Mouse (Mus musculus) frontal cortex, postnatal 36 days (tissue): ENCODE results near the gene Il34.

Source experiments
- DNase-seq, 2 experiments: peaks; one replicate each; pipeline ENCODE4 v3.0.0; 2022; ENCODE audit warnings: low spot score in 2 of 2

Gene Il34

DNA sequence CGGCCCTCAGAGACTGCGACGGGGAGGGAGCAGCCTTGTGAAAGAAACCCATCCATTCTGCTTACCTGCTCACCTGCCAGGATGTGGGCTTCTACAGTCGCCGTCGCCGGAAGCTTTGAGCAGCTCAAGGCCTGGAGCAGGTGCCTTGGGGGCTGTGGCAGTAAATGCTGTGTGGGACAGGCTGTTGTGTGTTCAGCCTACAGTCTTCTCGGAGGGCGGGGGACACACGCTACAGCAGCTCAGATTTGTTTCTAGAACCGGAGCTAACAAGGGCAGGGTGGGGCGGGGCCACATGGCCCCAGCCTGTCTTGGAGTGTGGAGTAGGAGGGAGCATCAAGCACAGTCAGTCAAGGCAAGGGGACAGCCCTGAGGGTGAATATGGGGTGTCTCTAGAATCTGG lies at the start of gene Il34:
TSS of gene Il34 (minus strand) at position 256 of the 400 bp plus-strand sequence.
- no peak for DNase-seq

- DNase-seq, result no peak
Measured at GRCm38 (mm10) chr8:110851186-110851585, 45.5 kb upstream of the Il34 start.

DNA sequence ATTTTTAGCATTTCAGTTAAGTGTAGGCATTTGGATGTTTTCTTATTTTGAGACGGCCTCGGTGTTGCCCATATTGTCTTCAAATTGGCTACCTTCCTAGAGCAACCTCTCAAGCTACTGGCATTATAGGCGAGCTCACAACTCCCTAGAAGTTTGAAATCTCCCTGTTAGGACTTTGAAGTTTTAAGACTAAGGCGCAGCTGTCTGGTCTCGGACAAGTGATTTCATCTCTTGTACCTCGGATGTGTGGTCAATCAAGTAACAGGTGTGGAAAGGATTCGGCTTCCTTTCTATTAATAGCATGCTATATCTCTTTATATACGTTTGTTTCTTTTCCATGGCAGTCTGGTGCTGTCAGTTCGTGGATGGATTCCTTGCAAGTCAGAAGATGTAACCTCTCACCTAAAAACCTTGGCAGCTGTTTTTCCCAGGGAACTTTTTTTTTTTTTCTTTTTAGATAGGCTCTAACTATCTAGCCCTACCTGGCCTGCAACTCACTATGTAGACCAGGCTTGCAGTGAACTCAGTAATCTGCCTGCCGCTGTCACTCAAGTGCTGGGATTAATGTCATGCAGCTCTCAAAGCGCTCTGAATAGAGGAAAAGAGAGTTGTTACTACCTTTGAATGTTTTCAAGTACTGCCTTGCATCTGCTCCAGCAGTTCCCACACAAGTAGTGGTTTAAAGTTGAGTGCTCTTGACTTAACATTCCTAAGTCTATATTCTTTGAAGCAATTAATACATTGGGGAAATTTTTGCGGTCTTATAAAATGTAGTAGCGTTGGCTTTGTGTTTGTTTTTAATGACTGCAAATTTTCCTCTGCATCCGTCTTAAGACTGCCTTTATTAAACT lies 42.1 kb upstream of the Il34 start:
- DNase-seq, result no peak

GRCm38 (mm10) chr8:110847171-110847549 lies 41.4 kb upstream of the Il34 start:
- no peak for DNase-seq

- DNase-seq, result peak; percentile 83 to 90
Measured at GRCm38 (mm10) chr8:110846405-110847170, 40.9 kb upstream of the Il34 start, which contains the start of the genes Cog4 and Sf3b3. Gene Cog4 (plus strand): TSS chr8:110846600. Gene Sf3b3 (minus strand): TSS chr8:110846787.

DNA sequence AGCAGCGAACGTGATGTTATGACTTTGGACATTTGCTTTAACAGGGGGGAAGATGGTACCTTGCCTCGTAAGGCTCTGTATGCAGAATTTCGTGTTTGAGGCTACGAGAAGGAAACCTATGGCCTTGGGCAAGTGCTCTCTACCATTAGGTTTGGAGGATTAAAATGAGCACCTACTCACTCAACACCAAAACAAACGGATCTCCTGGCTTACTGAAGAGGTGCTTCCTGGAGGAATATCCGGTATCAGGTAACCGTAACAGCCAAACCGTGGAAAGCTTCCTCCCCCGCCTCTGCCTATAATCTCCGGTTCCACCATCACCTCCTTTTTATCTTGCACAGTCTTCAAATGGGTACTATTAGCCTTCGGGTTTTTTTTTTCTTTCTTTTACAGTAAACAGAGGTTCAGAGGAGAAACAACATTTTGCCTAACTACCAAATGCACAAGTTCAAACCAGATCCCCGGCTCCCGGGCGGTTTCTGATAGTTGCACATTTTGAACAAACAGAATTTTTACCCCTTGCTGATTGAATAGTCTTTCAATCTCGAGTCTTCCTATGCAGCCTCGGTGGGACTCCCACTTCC lies 40.2 kb upstream of the Il34 start:
- peak in 1 of 2 experiments; percentile 3 for DNase-seq

DNA sequence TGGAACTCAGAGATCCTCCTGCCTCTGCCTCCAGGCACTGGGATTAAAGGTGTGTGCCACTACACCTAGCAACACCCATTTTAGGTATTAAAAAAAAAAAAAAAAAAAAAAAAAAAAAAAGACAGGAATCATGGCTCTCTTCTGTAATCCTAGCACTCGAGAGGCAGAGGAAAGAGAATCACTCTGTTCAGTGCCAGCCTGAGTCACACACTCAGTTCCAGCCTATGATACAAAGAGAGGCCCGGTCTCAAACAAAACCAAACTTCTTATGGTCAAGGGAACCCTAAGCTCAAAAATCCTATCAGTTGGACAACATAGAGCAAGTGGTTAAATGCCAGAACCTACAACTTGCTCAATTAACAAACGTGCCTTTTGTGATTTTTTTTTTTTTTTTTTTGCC lies 39.2 kb upstream of the Il34 start:
- DNase-seq, result no peak

GRCm38 (mm10) chr8:110843207-110843606 lies 37.5 kb upstream of the Il34 start:
- DNase-seq, result no peak

DNA sequence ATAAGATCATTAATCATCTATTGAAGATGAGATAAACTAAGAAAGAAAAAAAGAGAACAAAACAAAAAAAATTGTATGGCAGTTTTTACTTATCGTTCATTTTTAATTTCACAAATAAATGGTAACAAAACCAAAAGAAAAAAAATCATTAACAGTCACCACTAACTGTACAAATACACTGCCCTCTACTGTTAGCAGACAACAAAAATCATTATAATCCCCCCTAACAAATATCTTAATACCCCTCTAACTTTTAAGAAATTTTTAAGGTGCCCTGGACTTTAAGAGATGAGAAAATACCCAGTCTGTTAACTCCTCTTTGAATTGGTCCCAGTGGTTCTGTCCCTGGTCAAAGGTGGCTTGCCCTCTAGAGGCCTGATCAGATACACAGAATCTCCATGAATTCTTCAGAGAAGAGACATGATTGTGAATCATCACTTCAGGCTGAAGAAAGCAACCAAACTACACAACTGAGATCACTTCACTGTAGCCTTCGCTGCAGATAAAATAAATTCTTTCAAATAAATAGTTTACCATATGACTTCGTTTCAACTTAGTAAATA lies 36.4 kb upstream of the Il34 start:
- DNase-seq, result no peak

GRCm38 (mm10) chr8:110831956-110832355 lies 26.2 kb upstream of the Il34 start:
- no peak for DNase-seq

GRCm38 (mm10) chr8:110828511-110828910 lies 22.8 kb upstream of the Il34 start:
- DNase-seq, result no peak

DNA sequence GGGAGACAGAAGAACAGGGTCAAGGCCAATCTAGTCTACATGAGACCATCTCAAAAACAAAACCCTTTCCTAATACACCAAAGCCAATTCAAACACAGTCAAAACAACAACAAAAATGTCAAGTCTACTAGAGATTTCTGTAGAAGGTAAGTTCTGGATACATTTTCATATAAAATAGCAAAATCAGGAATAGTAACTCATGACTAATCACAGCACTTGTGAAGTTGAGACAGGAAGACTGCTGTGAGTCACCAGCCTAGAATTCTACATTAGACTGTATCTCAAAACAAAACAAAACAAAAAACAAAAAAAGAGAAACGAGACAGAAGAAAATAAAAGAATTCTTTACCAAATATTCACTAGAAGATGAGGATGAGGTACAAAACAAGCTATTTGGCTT lies 19.1 kb upstream of the Il34 start:
- no peak for DNase-seq

- no peak for DNase-seq
Measured at GRCm38 (mm10) chr8:110821960-110822359, 16.2 kb upstream of the Il34 start.

DNA sequence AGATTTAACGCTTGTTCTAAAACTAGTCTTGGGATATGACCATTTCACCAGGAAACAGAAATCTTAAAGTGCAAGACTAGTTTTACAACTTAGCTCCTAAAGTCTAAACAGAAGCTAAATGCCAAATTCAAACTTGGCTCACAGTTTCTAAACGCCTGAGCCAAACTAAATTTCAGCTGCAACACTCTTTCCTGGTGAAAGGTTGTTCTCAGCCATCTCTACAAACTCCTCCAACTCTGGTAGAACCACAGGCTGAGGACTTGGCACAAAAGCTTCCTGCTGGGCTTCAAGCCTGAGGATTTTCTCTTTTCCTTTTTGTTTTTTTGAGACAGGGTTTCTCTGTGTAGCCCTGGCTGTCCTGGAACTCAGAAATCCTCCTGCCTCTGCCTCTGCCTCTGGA lies 14.5 kb upstream of the Il34 start:
- no peak for DNase-seq

DNA sequence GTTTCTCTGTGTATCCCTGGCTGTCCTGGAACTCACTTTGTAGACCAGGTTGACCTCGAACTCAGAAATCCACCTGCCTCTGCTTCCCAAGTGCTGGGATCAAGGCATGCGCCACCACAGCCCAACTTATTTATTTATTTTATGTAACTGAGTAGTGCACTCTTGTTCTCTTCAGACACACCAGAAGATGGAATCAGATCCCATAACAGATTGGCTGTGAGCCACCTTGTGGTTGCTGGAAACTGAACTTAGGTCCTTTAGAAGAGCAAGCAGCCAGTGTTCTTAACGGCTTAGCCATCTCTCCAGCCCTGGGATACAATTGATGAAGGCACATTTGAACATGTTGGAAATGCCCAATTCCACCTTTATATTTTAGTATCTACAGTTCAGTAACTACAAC lies 12.9 kb upstream of the Il34 start:
- no peak for DNase-seq

DNA sequence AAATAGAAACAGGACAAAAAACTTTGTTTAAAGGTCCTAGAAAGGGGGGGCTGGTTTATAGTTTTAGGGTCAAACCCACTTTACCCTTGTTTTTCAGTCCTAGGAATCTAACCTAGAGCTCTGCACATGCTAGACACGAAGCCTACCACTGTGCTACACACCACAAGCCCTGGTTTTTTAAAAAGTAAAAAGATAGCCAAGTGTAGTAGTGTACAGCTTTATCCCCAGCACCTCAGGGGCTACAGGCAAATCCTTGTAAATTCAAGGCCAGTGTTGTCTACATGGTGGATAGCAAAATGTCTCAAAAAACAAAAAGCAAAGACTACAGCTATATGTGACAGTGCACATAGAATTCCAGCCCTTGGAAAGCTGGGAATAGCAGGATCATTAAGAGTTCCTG lies 11.3 kb upstream of the Il34 start:
- no peak for DNase-seq

DNA sequence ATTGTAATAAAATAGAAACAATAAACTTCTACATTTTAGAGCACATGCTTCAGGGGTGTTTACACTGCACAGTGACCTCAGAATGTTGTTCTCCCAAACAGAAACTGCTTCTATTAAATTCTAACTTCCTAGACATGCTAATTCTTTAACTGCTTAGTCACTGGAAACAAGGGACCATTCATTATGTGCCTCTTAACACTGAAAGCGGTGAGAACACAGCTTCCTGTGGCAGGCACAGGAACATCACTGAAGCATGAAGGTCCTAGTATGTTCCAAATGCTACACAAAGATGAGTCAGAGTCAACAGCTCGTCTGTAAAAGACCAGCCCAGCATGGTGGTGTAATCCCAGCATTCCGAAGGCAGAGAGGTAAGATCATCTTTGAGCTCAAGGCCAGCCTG lies 9.6 kb upstream of the Il34 start:
- no peak for DNase-seq

DNA sequence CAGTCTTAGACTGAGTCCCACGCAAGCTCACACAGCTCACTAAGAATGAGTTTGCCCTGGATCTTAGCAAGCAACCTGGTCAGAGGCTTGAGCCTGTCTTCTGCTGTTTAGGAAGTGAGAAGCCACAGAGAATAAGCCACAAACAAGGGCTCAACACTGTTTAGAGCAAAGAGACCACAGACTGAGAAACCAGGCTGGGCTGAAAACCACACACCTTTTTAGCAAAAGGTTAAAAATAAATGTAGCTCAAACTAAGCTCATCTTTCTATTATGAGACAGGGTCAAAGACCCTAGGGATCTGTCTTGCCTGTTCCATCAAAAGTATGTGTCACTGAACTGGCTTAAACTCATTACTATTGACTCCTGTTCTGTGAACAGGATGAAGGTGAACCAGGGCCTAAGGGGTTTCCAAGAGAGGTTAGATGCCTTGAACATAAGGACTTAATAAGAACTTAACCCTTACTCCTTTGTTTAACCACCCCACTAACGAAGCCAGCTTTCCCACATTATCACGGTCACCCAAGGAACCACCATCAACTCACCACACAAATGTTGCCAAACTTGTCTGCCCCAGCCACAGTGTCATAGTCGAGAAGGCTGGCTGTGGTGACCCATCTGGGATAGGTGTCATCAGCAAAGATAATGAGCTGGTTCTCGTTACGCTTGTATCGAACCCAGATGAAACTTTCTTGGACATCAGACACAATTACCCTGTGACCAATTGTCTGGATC lies 7.5 kb upstream of the Il34 start:
- DNase-seq, result no peak

DNA sequence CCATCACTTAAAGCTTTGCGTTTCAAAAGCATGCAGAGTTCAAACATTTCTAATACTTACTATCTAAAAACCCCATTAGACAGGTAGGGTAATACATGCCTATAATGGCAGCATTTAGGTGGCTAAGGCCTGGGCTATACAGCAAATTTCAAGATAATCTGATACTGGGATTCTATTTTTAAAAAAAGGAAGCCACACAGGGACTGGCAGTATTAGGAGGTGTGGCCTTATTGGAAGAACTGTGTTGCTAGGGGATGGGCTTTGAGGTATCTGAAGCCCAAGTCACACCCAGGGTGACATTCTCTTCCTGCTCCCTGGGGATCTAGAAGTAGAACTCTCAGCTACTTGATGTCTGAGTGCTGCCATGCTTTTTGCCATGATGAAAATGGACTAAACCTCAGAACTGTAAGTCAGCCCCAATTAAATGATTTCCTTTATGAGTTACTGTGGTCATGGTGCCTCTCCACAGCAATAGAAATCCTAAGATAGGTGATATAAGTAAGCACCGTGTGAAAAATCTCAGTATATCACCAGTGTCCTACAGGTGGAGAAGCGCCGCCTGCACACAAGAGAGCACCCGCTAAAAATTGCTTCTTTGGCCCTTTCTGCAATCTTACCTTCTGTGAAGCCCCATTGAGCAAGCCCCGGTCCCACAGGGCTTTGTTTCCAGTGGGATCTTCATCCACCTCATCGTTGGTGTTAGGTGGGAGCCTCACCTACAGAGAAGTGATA lies 6.8 kb upstream of the Il34 start:
- no peak for DNase-seq

DNA sequence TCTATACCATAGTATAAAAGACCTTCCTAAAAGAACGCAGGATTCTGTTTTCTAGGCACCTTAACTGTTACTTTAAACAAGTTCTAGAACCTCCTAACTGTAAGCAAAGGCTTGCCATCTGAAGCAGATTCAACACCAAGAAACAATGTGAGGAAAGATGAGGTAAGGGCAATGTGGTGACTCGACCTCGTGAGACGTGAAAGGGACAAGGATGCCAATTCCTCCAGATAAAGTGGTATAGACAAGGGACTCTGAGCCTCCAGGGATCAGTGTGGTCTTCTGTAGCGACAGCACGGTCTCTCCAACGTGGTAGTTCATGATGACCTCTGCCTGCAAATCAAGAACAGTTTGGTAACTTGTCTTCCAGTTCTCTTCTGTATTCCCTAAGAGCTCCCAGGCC lies 6.1 kb upstream of the Il34 start:
- DNase-seq, result no peak

- DNase-seq, result no peak
Measured at GRCm38 (mm10) chr8:110811116-110811515, 5.4 kb upstream of the Il34 start.
